Mouse (Mus musculus) telencephalon, adult 2 months (tissue): ENCODE measurements at regions not wholly inside any gene's neighbourhood (a gene's known extent, or its start where the extent isn't known, plus 50 kb on each side); places are given as distances from the start of the nearest gene placed in this dataset.

ENCODE experiments used
- DNase-seq: peaks from one replicate; pipeline ENCODE4 v3.0.0-alpha.2; 2011; ENCODE audit warnings: low read depth, low spot score

- no peak for DNase-seq
Measured at GRCm38 (mm10) chr17:75895436-75895835, 343.7 kb upstream of the Fam98a start.

GRCm38 (mm10) chr17:75894934-75895333 lies 343.2 kb upstream of the Fam98a start:
- peak; percentile 15 for DNase-seq

GRCm38 (mm10) chr17:75893559-75893958 lies 341.8 kb upstream of the Fam98a start:
- DNase-seq, result no peak

- DNase-seq, result no peak
Measured at GRCm38 (mm10) chr17:75892156-75892555, 340.4 kb upstream of the Fam98a start.

- no peak for DNase-seq
Measured at GRCm38 (mm10) chr17:75891564-75891963, 339.8 kb upstream of the Fam98a start.

GRCm38 (mm10) chr17:75877848-75878247 lies 326.1 kb upstream of the Fam98a start:
- no peak for DNase-seq

GRCm38 (mm10) chr17:75876895-75877294 lies 325.1 kb upstream of the Fam98a start:
- no peak for DNase-seq

- DNase-seq, result no peak
Measured at GRCm38 (mm10) chr17:75874535-75874934, 322.8 kb upstream of the Fam98a start.

- DNase-seq, result no peak
Measured at GRCm38 (mm10) chr17:75870492-75870891, 318.7 kb upstream of the Fam98a start.

- no peak for DNase-seq
Measured at GRCm38 (mm10) chr17:75857015-75857414, 305.3 kb upstream of the Fam98a start.

GRCm38 (mm10) chr17:75815997-75816626 lies 264.4 kb upstream of the Fam98a start:
- no peak for DNase-seq

GRCm38 (mm10) chr17:75812163-75812562 lies 260.4 kb upstream of the Fam98a start:
- DNase-seq, result no peak

GRCm38 (mm10) chr17:75808524-75809326 lies 257.0 kb upstream of the Fam98a start:
- peak; percentile 4 for DNase-seq

- DNase-seq, result no peak
Measured at GRCm38 (mm10) chr17:75808025-75808424, 256.3 kb upstream of the Fam98a start.

- no peak for DNase-seq
Measured at GRCm38 (mm10) chr17:75804358-75804757, 252.6 kb upstream of the Fam98a start.

GRCm38 (mm10) chr17:75796380-75796779 lies 244.6 kb upstream of the Fam98a start:
- DNase-seq, result no peak

- no peak for DNase-seq
Measured at GRCm38 (mm10) chr17:75795772-75796171, 244.0 kb upstream of the Fam98a start.

GRCm38 (mm10) chr17:75779770-75780169 lies 228.0 kb upstream of the Fam98a start:
- DNase-seq, result no peak

GRCm38 (mm10) chr17:75776611-75777010 lies 224.9 kb upstream of the Fam98a start:
- peak; percentile 69 for DNase-seq

GRCm38 (mm10) chr17:75775518-75775917 lies 223.8 kb upstream of the Fam98a start:
- DNase-seq, result no peak

- peak; percentile 17 for DNase-seq
Measured at GRCm38 (mm10) chr17:75772861-75773260, 221.1 kb upstream of the Fam98a start.

- no peak for DNase-seq
Measured at GRCm38 (mm10) chr17:75768654-75769053, 216.9 kb upstream of the Fam98a start.

- DNase-seq, result peak; percentile 77
Measured at GRCm38 (mm10) chr17:75763391-75763790, 211.6 kb upstream of the Fam98a start.
